Mouse (Mus musculus): ENCODE results near the gene Pde6h.

DNA sequence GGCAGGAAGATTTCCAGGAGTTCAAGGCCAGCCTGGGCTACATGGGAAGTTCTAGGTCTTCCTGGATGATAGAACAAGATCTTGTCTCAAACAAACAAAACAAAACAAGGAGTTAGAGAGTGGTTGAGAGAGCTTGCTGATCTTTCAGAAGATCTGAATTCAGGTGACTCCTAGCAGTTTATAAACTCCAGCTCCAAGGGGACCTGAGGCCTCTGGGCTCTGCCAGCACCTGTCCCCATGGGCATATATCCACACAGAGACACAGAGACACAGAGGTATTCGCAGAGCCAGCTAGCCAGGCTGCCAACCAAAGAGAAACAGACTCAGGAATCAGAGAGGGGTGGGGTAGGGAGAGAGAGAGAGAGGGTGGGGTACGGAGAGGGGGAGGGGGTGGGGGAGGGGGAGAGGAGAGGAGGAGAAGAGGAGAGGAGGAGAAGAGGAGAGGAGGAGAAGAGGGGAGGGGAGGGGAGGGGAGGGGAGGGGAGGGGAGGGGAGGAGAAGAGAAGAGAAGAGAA lies 10.8 kb upstream of the Pde6h start:
- no peak for TF ChIP-seq CTCF (IDR thresholded peaks at IDR 0.05; ENCODE audit: low read depth, low read length)
- no peak for TF ChIP-seq TAL1 (conservative IDR thresholded peaks at IDR 0.05; ENCODE audit: low read depth, low read length)
- no peak for TF ChIP-seq GATA1 (IDR thresholded peaks at IDR 0.05; ENCODE audit: borderline replicate concordance, low read length)
- no peak for TF ChIP-seq GATA2 (IDR thresholded peaks at IDR 0.05; ENCODE audit: borderline replicate concordance, low read depth, low read length)

Data from G1E (cell line).